Mouse (Mus musculus) embryonic fibroblast, embryonic 13.5 days (primary cell): ENCODE results near the gene 4933424G06Rik. TPM values are rescaled to one million over a fixed set of nuclear protein-coding genes. Genes with fewer than 3 reads are reported as not detected.
A peak's percentile ranks its signal among the peaks of the same experiment; 100 is the strongest.

ENCODE experiments used
- H3K27ac ChIP-seq: 2 replicates; pipeline ENCODE4 v1.5.1; 2012; ENCODE audit warnings: low read length, control low read depth, inconsistent platforms; ENCODE audit not compliant: insufficient read depth
- H3K4me1 ChIP-seq: 2 replicates; pipeline ENCODE4 v1.6.1; 2011; ENCODE audit warnings: low read length; ENCODE audit not compliant: control insufficient read depth, insufficient read depth
- H3K4me3 ChIP-seq: 2 replicates; pipeline ENCODE4 v1.5.1; 2011; ENCODE audit warnings: mild to moderate bottlenecking, control low read depth, low read length; ENCODE audit not compliant: insufficient read depth
- CTCF ChIP-seq: IDR thresholded peaks from 2 replicates; pipeline ENCODE4 v1.5.1; 2011; ENCODE audit warnings: mild to moderate bottlenecking, control low read depth, low read length, moderate library complexity, borderline replicate concordance; ENCODE audit not compliant: insufficient read depth
- POLR2A ChIP-seq: IDR thresholded peaks from 2 replicates; pipeline ENCODE4 v1.6.1; 2011; ENCODE audit warnings: low read depth, mild to moderate bottlenecking, control low read depth, low read length, moderate library complexity
- polyA plus RNA-seq: library from polyadenylated mRNA; stranded (reverse); fragments of >200 nt; gene quantifications from 2 replicates; pipeline ENCODE4 v1.2.4, GENCODE M21; 2011; ENCODE audit warnings: low read depth; ENCODE audit not compliant: missing spikeins, insufficient read length

Gene 4933424G06Rik
- polyA plus RNA-seq, 1 experiment: 0.88 TPM

GRCm38 (mm10) chr1:36708626-36709025 lies 1.3 kb upstream of the 4933424G06Rik start:
- Histone ChIP-seq H3K27ac (no peak overlapping the region), H3K4me3 (peak overlapping the region; percentile 94), H3K4me1 (peaks cover 5% of the 10 kb centered on the region)
- no peak for TF ChIP-seq CTCF
- TF ChIP-seq POLR2A: no peak

- H3K4me3 ChIP-seq: peak overlapping the region; percentile 94
- peaks cover 5% of the 10 kb centered on the region for H3K4me1 ChIP-seq
- peak overlapping the region; percentile 63 for H3K27ac ChIP-seq
- TF ChIP-seq CTCF (no peak), POLR2A (no peak)
These were observed 695 bp upstream of the 4933424G06Rik start for GRCm38 (mm10) chr1:36709055-36709853.

GRCm38 (mm10) chr1:36711104-36711503 lies 1.2 kb downstream of the 4933424G06Rik start:
- H3K27ac ChIP-seq: no peak overlapping the region
- no peak for TF ChIP-seq POLR2A
- no peak for TF ChIP-seq CTCF
- peaks cover 5% of the 10 kb centered on the region for H3K4me1 ChIP-seq
- H3K4me3 ChIP-seq: no peak overlapping the region

GRCm38 (mm10) chr1:36714311-36714710 lies 4.4 kb downstream of the 4933424G06Rik start, which contains the start of gene Actr1b:
Actr1b (minus strand) TSS chr1:36714422.
- Histone ChIP-seq H3K27ac (no peak within 1 kb of the TSS), H3K4me1 (no peaks in the 10 kb centered on the region), H3K4me3 (no peak within 1 kb of the TSS)
- TF ChIP-seq CTCF (no peak), POLR2A (no peak)

GRCm38 (mm10) chr1:36718786-36719185 lies 8.8 kb downstream of the 4933424G06Rik start:
- no peak overlapping the region for H3K27ac ChIP-seq
- TF ChIP-seq CTCF (no peak), POLR2A (no peak)
- 0 out of 2 replicates have a peak, but pooled peaks cover 3% of the 10 kb centered on the region for H3K4me1 ChIP-seq
- no peak overlapping the region for H3K4me3 ChIP-seq

- H3K27ac ChIP-seq: no peak overlapping the region
These were observed 13.5 kb downstream of the 4933424G06Rik start for GRCm38 (mm10) chr1:36723146-36724056.

GRCm38 (mm10) chr1:36724057-36724431 lies 14.1 kb downstream of the 4933424G06Rik start:
- no peak overlapping the region for H3K27ac ChIP-seq
- 0 out of 2 replicates have a peak, but pooled peaks cover 3% of the 10 kb centered on the region for H3K4me1 ChIP-seq
- no peak overlapping the region for H3K4me3 ChIP-seq
- no peak for TF ChIP-seq POLR2A

More at GRCm38 (mm10) chr1:36723146-36724056, 13.5 kb downstream of the 4933424G06Rik start:
- 0 out of 2 replicates have a peak, but pooled peaks cover 3% of the 10 kb centered on the region for H3K4me1 ChIP-seq
- no peak overlapping the region for H3K4me3 ChIP-seq
- TF ChIP-seq POLR2A (no peak), CTCF (no peak)

GRCm38 (mm10) chr1:36737300-36737699 lies 27.4 kb downstream of the 4933424G06Rik start:
- no peak overlapping the region for H3K27ac ChIP-seq
- H3K4me3 ChIP-seq: no peak overlapping the region
- TF ChIP-seq CTCF: 0 out of 2 replicates have a peak, but pooled peaks have one; percentile 17
- TF ChIP-seq POLR2A: no peak
- no peaks in the 10 kb centered on the region for H3K4me1 ChIP-seq

GRCm38 (mm10) chr1:36739231-36739630 lies 29.3 kb downstream of the 4933424G06Rik start:
- Histone ChIP-seq H3K4me1 (no peaks in the 10 kb centered on the region), H3K4me3 (no peak overlapping the region), H3K27ac (no peak overlapping the region)
- TF ChIP-seq POLR2A (no peak), CTCF (no peak)
